Mouse (Mus musculus) CH12.LX (cell line): ENCODE results near the gene Scpep1. TPM values are rescaled to one million over a fixed set of nuclear protein-coding genes. Genes with fewer than 3 reads are reported as not detected.

ENCODE experiments used
- DNase-seq: peaks from one replicate; pipeline ENCODE4 v3.0.0-alpha.2; 2013; ENCODE audit errors: extremely low read depth
- H3K27ac ChIP-seq: 2 replicates; pipeline ENCODE4 v1.5.1; 2012; ENCODE audit warnings: low read depth, mild to moderate bottlenecking, control low read depth, moderate library complexity; ENCODE audit not compliant: insufficient read depth
- H3K27me3 ChIP-seq: replicated peaks from 2 replicates; pipeline ENCODE3; 2012; ENCODE audit warnings: inconsistent platforms
- H3K36me3 ChIP-seq, 2 experiments: replicated peaks in 1 of 2; 2 replicates each; pipeline versions ENCODE3 to v1.6.1; 2012; ENCODE audit warnings: inconsistent platforms in 1 of 2, low read length in 1 of 2, mild to moderate bottlenecking in 1 of 2, mixed read lengths in 1 of 2, moderate library complexity in 1 of 2; ENCODE audit not compliant: control insufficient read depth in 1 of 2, insufficient read depth in 1 of 2
- H3K4me1 ChIP-seq, 2 experiments: 2 replicates each; pipeline ENCODE4 v1.6.1; 2012; ENCODE audit warnings: inconsistent platforms in 1 of 2, moderate library complexity in 1 of 2; ENCODE audit not compliant: insufficient read depth in 2 of 2, control insufficient read depth in 1 of 2
- H3K4me2 ChIP-seq: 2 replicates; pipeline ENCODE4 v1.6.1; 2012; ENCODE audit warnings: low read depth, mild to moderate bottlenecking, control low read depth; ENCODE audit not compliant: poor library complexity, insufficient read depth, severe bottlenecking
- H3K4me3 ChIP-seq, 3 experiments: fragments of 150-350 bp in 1 of 3; sonication (generic) in 1 of 3; replicated peaks in 1 of 3; 2 replicates each; pipeline versions ENCODE3 to v1.5.1; 2011 to 2012; ENCODE audit warnings: low read depth in 2 of 3, low read length in 2 of 3, mild to moderate bottlenecking in 2 of 3, moderate library complexity in 2 of 3, control low read depth in 1 of 3, improper control_type of control experiment in 1 of 3, inconsistent platforms in 1 of 3, mixed read lengths in 1 of 3; ENCODE audit not compliant: poor library complexity in 1 of 3
- H3K79me2 ChIP-seq: replicated peaks from 2 replicates; pipeline ENCODE4 v1.6.1; 2012; ENCODE audit warnings: mild to moderate bottlenecking, moderate library complexity; ENCODE audit not compliant: control insufficient read depth, poor library complexity, insufficient read depth, severe bottlenecking; ENCODE audit errors: extremely low read depth
- H3K9ac ChIP-seq: 2 replicates; pipeline ENCODE4 v1.6.1; 2012; ENCODE audit warnings: low read depth, mild to moderate bottlenecking, control low read depth, moderate library complexity; ENCODE audit not compliant: insufficient read depth
- H3K9me3 ChIP-seq: replicated peaks from 2 replicates; pipeline ENCODE3; 2012; ENCODE audit warnings: low read length, inconsistent platforms, mixed read lengths
- ELF1 ChIP-seq: IDR thresholded peaks from 2 replicates; pipeline ENCODE4 v1.6.1; 2014; ENCODE audit warnings: low read depth, mild to moderate bottlenecking, inconsistent platforms, low read length, improper control_type of control experiment
- EP300 ChIP-seq: IDR thresholded peaks from 2 replicates; pipeline ENCODE4 v1.6.1; 2011; ENCODE audit warnings: low read length, improper control_type of control experiment
- ETS1 ChIP-seq: conservative IDR thresholded peaks from 2 replicates; pipeline ENCODE4 v1.6.1; 2012; ENCODE audit warnings: low read depth, mild to moderate bottlenecking, inconsistent platforms, low read length, improper control_type of control experiment, moderate library complexity
- IRF4 ChIP-seq: IDR thresholded peaks from 2 replicates; pipeline ENCODE4 v1.6.1; 2014; ENCODE audit warnings: low read depth, mild to moderate bottlenecking, inconsistent platforms, low read length, improper control_type of control experiment
- JUND ChIP-seq: conservative IDR thresholded peaks from 2 replicates; pipeline ENCODE4 v1.6.1; 2011; ENCODE audit warnings: low read depth, low read length, improper control_type of control experiment
- MAFK ChIP-seq: IDR thresholded peaks from 2 replicates; pipeline ENCODE4 v1.6.1; 2011; ENCODE audit warnings: low read length, improper control_type of control experiment; ENCODE audit not compliant: insufficient replicate concordance
- MAX ChIP-seq: IDR thresholded peaks from 2 replicates; pipeline ENCODE4 v1.6.1; 2011; ENCODE audit warnings: low read length, improper control_type of control experiment
- MAZ ChIP-seq: IDR thresholded peaks from 2 replicates; pipeline ENCODE4 v1.6.1; 2012; ENCODE audit warnings: low read depth, mild to moderate bottlenecking, inconsistent platforms, low read length, improper control_type of control experiment, moderate library complexity
- MXI1 ChIP-seq: IDR thresholded peaks from 2 replicates; pipeline ENCODE4 v1.6.1; 2011; ENCODE audit warnings: mild to moderate bottlenecking, low read depth, low read length, improper control_type of control experiment
- POLR2A ChIP-seq: IDR thresholded peaks from 2 replicates; pipeline ENCODE4 v1.6.1; 2011; ENCODE audit warnings: low read depth, mild to moderate bottlenecking, improper control_type of control experiment, low read length
- POLR2AphosphoS2 ChIP-seq: IDR thresholded peaks from 2 replicates; pipeline ENCODE4 v1.6.1; 2011; ENCODE audit warnings: low read depth, low read length, improper control_type of control experiment
- RCOR1 ChIP-seq: conservative IDR thresholded peaks from 2 replicates; pipeline ENCODE4 v1.6.1; 2012; ENCODE audit warnings: low read depth, mild to moderate bottlenecking, inconsistent platforms, low read length, improper control_type of control experiment
- TBP ChIP-seq: conservative IDR thresholded peaks from 2 replicates; pipeline ENCODE4 v1.6.1; 2011; ENCODE audit warnings: low read depth, low read length, improper control_type of control experiment
- USF1 ChIP-seq: IDR thresholded peaks from 2 replicates; pipeline ENCODE4 v1.6.1; 2014; ENCODE audit warnings: low read depth, mild to moderate bottlenecking, inconsistent platforms, low read length, improper control_type of control experiment
- dilution Hi-C: fragments of 300-500 bp; cut with MboI; formaldehyde crosslinking; loops from 2 replicates; pipeline ENCODE4 v1.14.3; 2020; ENCODE audit warnings: low sequenced_read_pairs; ENCODE audit not compliant: extremely low pct_unique_long_range_greater_than_20kb, extremely low pct_ligation_motif_present
- in situ Hi-C: fragments of 300-500 bp; cut with MboI; formaldehyde crosslinking; loops from 3 replicates; pipeline ENCODE4 v1.14.3; 2019; ENCODE audit warnings: low sequenced_read_pairs, low pct_ligation_motif_present, low pct_unique_long_range_greater_than_20kb, mixed read lengths
- polyA plus RNA-seq: library from polyadenylated mRNA; unstranded; fragments of >175 nt; gene quantifications from 2 replicates; pipeline ENCODE4 v1.2.1, GENCODE M21; 2012; ENCODE audit warnings: low read depth; ENCODE audit not compliant: insufficient read length
- total RNA-seq, 2 experiments: library from RNA; depleted of rRNA; stranded (reverse); fragments of 300-350 nt in 1 of 2; fragments of >200 nt in 1 of 2; gene quantifications; 2 replicates each; pipeline ENCODE4 v1.2.3; 2012 to 2014

Gene Scpep1
- total and polyA plus RNA-seq, 3 experiments = 84.5 to 210 (median 121) TPM

DNA sequence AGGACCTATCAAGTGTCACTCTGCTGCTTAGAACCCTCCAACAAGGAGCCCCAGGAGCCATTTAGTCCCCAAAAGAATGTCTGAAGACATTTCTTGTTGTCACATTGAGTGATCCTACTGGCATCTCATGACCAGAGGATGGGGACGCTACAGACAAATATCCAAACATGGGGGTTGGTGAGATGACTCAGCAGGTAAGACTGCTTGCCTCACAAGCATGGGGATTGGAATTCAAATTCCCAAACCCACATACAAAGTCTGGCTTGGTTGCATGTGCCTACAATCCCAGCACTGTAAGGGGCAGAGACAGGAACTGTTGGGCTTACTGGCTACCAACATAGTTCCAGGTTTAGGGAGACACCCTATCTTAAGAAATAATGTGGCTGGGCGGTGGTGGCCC lies 17.4 kb downstream of the Scpep1 start:
- H3K27ac ChIP-seq = no peak overlapping the region
- no peak overlapping the region for H3K4me2 ChIP-seq
- H3K36me3 ChIP-seq = peaks cover 71 to 90% of the 10 kb centered on the region in 2 experiments
- no peaks in the 10 kb centered on the region for H3K79me2 ChIP-seq
- no peaks in the 10 kb centered on the region for H3K27me3 ChIP-seq
- dilution Hi-C loops (no loop called here), in situ Hi-C loops (no loop called here)
- no peak for DNase-seq
- H3K4me3 ChIP-seq = no peak overlapping the region
- no peaks in the 10 kb centered on the region for H3K4me1 ChIP-seq
- TF ChIP-seq POLR2A (no peak), RCOR1 (no peak)
- no peak overlapping the region for H3K9ac ChIP-seq
- H3K9me3 ChIP-seq = peaks cover 2% of the 10 kb centered on the region

DNA sequence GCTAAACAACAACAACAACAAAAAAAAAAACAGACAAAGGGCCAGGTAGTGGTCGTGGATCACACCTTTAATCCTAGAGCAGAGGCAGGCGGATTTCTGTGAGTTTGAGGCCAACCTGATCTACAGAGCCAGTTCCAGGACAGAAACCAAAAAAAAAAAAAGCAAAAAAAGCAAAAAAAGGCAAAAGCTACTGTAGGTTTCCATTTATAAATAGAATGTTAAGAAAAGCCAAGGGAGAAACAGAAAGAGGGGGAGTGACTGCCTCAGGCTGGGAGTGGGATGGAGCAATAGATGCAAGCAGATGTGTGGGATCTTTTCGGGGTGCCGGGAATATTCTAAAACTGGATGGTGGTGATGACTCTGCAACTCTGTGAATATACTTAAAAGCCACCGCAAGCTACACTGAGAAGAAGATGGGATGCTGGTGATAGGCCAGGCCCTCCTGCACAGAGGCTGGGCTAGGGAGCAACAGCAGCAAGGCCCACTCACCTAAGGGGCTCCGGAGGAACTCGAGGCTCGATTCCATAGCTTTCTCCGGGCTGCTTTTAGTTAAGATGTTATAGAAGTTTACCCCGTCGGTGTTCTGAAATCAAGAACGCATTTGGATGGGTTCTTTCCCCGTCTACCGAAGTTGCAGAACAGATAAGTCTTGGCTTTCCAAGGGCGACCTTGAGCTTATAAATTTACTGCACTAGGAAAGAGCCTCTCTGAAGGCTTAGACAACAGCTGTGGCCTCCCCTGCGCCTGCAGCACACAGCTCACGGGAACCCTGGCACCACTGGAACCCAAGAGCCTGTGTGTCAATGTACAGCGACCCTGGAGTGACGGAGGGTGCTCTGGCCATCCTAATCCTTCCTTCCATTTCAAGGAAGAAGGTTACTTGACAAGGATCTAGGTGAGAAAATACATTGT lies 20.9 kb downstream of the Scpep1 start:
- no peak overlapping the region for H3K4me2 ChIP-seq
- no peaks in the 10 kb centered on the region for H3K79me2 ChIP-seq
- no peak overlapping the region for H3K9ac ChIP-seq
- H3K9me3 ChIP-seq = peaks cover 2% of the 10 kb centered on the region
- in situ Hi-C loops (no loop called here), dilution Hi-C loops (no loop called here)
- no peak overlapping the region for H3K4me3 ChIP-seq
- DNase-seq = no peak
- no peaks in the 10 kb centered on the region for H3K27me3 ChIP-seq
- no peaks in the 10 kb centered on the region for H3K4me1 ChIP-seq
- no peak for TF ChIP-seq MAZ
- TF ChIP-seq POLR2A = no peak
- no peak for TF ChIP-seq MXI1
- TF ChIP-seq IRF4 = no peak
- no peak for TF ChIP-seq TBP
- TF ChIP-seq ETS1 = no peak
- no peak for TF ChIP-seq EP300
- peaks cover 78 to 86% of the 10 kb centered on the region in 2 experiments for H3K36me3 ChIP-seq
- no peak overlapping the region for H3K27ac ChIP-seq

DNA sequence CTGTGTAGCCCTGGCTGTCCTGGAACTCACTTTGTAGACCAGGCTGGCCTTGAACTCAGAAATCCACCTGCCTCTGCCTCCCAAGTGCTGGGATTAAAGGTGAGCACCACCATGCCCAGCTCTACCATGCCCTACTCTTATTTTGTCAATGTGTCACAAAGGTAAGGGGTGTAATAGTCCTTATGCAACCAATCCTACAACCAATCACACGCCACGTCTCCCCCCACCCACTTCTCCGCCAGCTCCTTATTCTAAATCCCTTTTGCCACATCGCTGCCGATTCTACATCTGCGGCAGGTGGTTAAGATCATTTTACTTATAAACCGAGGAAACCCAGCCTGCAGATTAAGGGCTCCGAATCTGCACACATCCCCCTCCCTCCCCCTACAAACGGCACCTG lies 22.2 kb downstream of the Scpep1 start:
- DNase-seq = no peak
- TF ChIP-seq JUND = no peak
- no peak for TF ChIP-seq ETS1
- TF ChIP-seq USF1 = no peak
- TF ChIP-seq RCOR1 = no peak
- no peak for TF ChIP-seq MAZ
- TF ChIP-seq MAFK = no peak
- TF ChIP-seq POLR2AphosphoS2 = no peak
- TF ChIP-seq ELF1 = no peak
- TF ChIP-seq POLR2A = no peak
- no peak for TF ChIP-seq MAX
- TF ChIP-seq IRF4 = no peak
- no peak for TF ChIP-seq MXI1
- Histone ChIP-seq H3K4me2 (no peak overlapping the region), H3K4me1 (no peaks in the 10 kb centered on the region), H3K27ac (no peak overlapping the region), H3K9ac (no peak overlapping the region), H3K4me3 (no peak overlapping the region), H3K79me2 (no peaks in the 10 kb centered on the region), H3K36me3 (peaks cover 84 to 90% of the 10 kb centered on the region in 2 experiments), H3K27me3 (no peaks in the 10 kb centered on the region), H3K9me3 (no peaks in the 10 kb centered on the region)
- in situ Hi-C loops (no loop called here), dilution Hi-C loops (no loop called here)
